Mouse (Mus musculus) layer of hippocampus, adult 9-10 months (tissue): ENCODE measurements around the gene Fam118b.
A peak's percentile ranks its signal among the peaks of the same experiment; 100 is the strongest.

ENCODE experiments used
- DNase-seq: peaks from one replicate; pipeline ENCODE4 v3.0.0; 2022; ENCODE audit warnings: low spot score

Gene Fam118b

GRCm38 (mm10) chr9:35267146-35267975 lies at the start of gene Fam118b, which contains the start of gene Rpusd4:
Gene Fam118b (minus strand): TSS chr9:35267805.
Gene Rpusd4 (plus strand): TSS chr9:35267865.
- peak; percentile 86 for DNase-seq

- no peak for DNase-seq
Observed at GRCm38 (mm10) chr9:35316771-35317211, 49.2 kb upstream of the Fam118b start.

- DNase-seq: no peak
Observed at GRCm38 (mm10) chr9:35314254-35314653, 46.6 kb upstream of the Fam118b start.

DNA sequence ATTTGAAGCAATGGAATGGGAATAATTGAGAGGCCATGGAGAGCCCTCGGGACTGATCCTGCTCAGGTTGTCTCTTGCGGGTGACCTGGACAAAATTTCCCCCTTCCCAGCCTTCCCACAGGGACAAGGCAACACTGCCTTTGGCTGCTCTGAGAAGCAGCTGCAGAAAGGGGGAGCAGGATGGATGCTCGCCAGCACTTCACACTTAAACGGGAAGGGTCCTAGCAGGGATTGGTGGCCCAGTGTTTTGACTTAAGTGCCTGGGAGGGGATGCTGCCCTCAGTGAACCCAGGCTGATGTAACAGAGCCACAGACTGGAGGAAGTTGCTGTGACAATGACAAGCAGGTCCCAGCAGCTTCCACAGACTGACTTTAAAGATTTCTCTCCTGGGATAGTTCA lies 46.0 kb upstream of the Fam118b start:
- no peak for DNase-seq

DNA sequence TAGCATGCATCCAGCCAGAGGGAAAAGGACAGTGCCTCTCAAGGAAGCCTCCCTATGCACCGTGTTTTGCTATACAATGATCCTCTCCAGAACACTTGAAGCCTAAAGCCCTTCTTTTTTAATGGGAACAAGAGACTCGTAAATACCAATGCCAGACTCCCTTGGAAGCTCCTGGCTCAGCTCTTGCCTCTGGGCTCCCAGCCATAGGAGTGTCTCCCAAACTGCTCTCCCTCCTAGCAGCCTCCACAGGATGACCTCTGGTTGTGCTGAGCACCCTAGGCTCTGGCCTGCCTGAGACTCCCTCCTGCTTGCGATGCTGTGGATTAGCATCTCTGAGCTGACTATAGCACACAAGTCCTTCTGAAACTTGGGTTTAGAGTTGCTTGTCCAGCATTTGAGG lies 44.9 kb upstream of the Fam118b start:
- no peak for DNase-seq

GRCm38 (mm10) chr9:35310377-35310776 lies 42.8 kb upstream of the Fam118b start:
- no peak for DNase-seq

- DNase-seq: peak; percentile 41
Observed at GRCm38 (mm10) chr9:35307461-35307860, 39.9 kb upstream of the Fam118b start.

DNA sequence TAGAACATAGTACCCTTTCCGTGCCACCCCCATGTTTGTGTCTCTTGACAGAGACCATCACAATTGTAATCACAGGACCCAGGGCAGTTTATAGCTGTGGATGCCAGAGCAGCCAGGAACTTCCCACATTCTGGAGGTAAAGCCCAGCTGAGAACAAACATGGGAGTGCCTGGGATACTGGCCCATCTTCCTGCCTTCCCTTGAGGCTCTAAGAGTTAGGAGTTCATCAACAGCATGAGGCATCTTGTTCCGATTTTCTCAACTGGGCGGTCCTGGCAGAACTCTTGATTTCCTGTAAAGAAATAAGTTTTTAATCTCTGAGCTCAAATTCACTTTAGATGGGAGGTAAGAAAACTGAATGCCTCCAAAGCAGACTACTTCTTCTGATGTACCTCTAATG lies 34.6 kb upstream of the Fam118b start:
- DNase-seq: no peak

- no peak for DNase-seq
Observed at GRCm38 (mm10) chr9:35297791-35298190, 30.2 kb upstream of the Fam118b start.

GRCm38 (mm10) chr9:35293465-35293864 lies 25.9 kb upstream of the Fam118b start:
- DNase-seq: no peak

- no peak for DNase-seq
Observed at GRCm38 (mm10) chr9:35290916-35291315, 23.3 kb upstream of the Fam118b start.

GRCm38 (mm10) chr9:35290417-35290816 lies 22.8 kb upstream of the Fam118b start:
- no peak for DNase-seq

GRCm38 (mm10) chr9:35289992-35290391 lies 22.4 kb upstream of the Fam118b start:
- DNase-seq: no peak

DNA sequence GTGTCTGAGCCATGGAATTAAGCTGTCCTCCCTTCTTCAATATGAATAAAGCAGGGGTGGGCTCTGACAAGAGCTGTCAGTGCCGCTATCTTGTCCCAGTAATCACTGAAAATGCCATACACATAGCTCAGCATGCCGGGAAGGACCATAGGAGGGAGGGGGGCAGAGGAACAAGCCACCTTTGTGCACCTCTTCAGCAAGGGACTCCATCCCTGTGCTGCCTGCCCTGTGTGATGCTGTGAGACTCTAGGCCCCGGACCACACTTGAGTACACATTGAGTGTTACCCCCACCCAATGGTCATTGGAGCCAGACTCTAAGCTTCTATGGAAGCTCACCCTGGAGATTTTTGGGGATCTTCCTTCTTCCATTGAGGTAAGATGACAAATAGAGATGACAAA lies 18.7 kb upstream of the Fam118b start:
- no peak for DNase-seq

DNA sequence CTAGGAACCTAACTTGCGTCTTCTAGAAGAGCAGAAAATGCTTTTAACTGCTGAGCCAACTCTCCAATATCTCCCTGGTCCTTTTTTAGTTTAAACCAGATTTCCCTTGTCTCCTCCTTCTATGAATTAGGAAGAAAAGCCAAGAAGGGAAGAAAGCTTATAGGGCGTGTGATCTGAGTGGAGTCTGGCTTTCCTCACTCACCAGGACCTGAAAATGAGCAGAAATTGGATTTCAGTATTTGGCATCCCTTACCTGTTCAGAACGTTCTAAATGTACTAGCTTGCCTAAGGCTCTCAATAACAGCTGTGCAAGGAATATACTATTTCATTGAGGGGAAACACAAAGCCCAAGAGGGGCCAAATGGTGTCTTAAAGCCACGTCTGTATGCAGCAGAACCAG lies 16.7 kb upstream of the Fam118b start:
- no peak for DNase-seq

GRCm38 (mm10) chr9:35283415-35284069 lies 15.9 kb upstream of the Fam118b start:
- DNase-seq: no peak

GRCm38 (mm10) chr9:35282851-35283200 lies 15.2 kb upstream of the Fam118b start:
- no peak for DNase-seq

GRCm38 (mm10) chr9:35282006-35282850 lies 14.6 kb upstream of the Fam118b start:
- DNase-seq: no peak

- DNase-seq: no peak
Observed at GRCm38 (mm10) chr9:35278451-35278850, 10.8 kb upstream of the Fam118b start.

DNA sequence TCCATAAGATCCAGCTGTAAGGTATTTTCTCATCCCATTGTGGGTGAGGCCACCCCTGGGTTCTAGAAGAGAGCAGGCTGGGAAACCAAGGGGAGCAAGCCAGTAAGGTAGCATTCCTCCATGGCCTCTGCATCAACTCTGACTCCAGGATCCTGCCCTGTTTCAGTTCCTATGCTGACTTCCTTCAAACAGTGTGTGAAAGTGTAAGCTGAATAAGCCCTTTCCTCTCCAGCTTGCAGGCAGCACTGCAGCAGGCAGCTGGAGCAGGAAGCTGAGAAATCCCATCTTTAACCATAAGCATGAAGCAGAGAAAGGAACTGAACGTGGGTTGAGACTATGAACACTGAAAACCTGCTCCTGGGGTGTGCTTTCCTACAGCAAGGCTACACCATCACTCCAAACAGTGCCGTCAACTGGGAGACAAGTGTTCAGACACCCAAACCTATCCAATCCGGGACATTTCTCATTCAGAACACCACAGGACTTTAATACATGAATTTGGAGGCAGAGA lies 10.3 kb upstream of the Fam118b start:
- DNase-seq: no peak

- DNase-seq: no peak
Observed at GRCm38 (mm10) chr9:35267976-35268715, 541 bp upstream of the Fam118b start.

- no peak for DNase-seq
Observed at GRCm38 (mm10) chr9:35264509-35264908, 3.1 kb downstream of the Fam118b start.
